In the genomic region with DNA sequence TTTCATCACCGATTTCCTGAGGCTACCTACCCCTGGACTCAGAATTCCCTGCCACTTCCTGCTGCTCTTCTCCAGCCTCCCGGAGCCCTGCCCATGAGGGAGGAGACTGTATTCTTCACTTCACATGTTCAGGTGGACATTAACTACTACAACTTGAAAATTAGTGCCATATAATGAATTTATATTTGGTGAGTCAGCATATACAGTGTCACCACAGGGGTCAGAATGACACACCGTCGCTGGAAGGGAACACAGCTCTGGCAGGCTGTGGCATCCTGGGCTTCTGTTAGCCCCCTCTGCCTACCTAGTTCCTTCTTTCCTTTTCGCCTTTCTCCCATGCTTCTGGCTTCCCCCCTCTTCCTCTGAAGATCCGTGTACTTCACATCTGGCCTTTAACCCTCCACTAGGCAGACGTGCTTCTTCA, we compare ENCODE assay signal across 12 mouse cellular contexts. TPM values are rescaled to one million over a fixed set of nuclear protein-coding genes. Genes with fewer than 3 reads are reported as not detected.
A peak's percentile ranks its signal among the peaks of the same experiment; 100 is the strongest.
DNase-seq lines count a peak whose midpoint lies in the region; ATAC-seq and TF ChIP-seq lines count a peak whose summit lies in the region.
"Had no signal": no experiment of that assay in that cellular context is flagged by ENCODE, and none has a peak within 500 bp of the region (broad histone marks: within the 10 kb centered on the region; RNA-seq: fewer than 3 reads in every experiment).

No protein-coding gene starts in this region.

- TF ChIP-seq CTCF in heart, adult 2 months (IDR thresholded peaks at IDR 0.05), result no peak
- TF ChIP-seq CTCF in liver, adult 2 months (IDR thresholded peaks at IDR 0.05; ENCODE audit: low read depth, low read length), result no peak
- no peak for TF ChIP-seq CTCF in small intestine, adult 2 months (IDR thresholded peaks at IDR 0.05; ENCODE audit: extremely low read depth, insufficient read length, insufficient replicate concordance, low read depth, low read length)

- peaks cover 5% of the 10 kb centered on the region; the same call in 1 of the 2 replicates for H3K36me3 ChIP-seq in heart, adult 2 months (ENCODE audit: control insufficient read depth, insufficient read depth, low read length)
- H3K36me3 ChIP-seq in liver, adult 2 months (ENCODE audit: control insufficient read depth, insufficient read depth, low read length), result no peaks in the 10 kb centered on the region
- no peaks in the 10 kb centered on the region for H3K36me3 ChIP-seq in liver, embryonic 12.5 days
- no peaks in the 10 kb centered on the region for H3K36me3 ChIP-seq in small intestine, adult 2 months (ENCODE audit: control insufficient read depth, insufficient read depth, low read length)
- no peaks in the 10 kb centered on the region for H3K36me3 ChIP-seq in limb, embryonic 10.5 days
- H3K36me3 ChIP-seq: limb, embryonic 12.5 days had no signal

- peak overlapping the region; percentile 37 for H3K4me3 ChIP-seq in heart, adult 2 months
- peak overlapping the region; percentile 54 for H3K4me3 ChIP-seq in liver, adult 2 months (ENCODE audit: insufficient read depth, low read depth, low read length)
- no peak overlapping the region for H3K4me3 ChIP-seq in liver, embryonic 12.5 days
- H3K4me3 ChIP-seq in small intestine, adult 2 months (ENCODE audit: low read depth, low read length), result peak overlapping the region; percentile 46
- no peak overlapping the region for H3K4me3 ChIP-seq in limb, embryonic 10.5 days
- H3K4me3 ChIP-seq: limb, embryonic 12.5 days had no signal

- H3K9ac ChIP-seq in heart, adult 2 months (ENCODE audit: low read depth, low read length), result peak overlapping the region; percentile 64
- peak overlapping the region; percentile 79 for H3K9ac ChIP-seq in liver, adult 2 months (ENCODE audit: low read depth, low read length)
- no peak overlapping the region for H3K9ac ChIP-seq in liver, embryonic 12.5 days
- H3K9ac ChIP-seq: hindbrain, embryonic 14.5 days; limb, embryonic 12.5 days had no signal

- H3K4me2 ChIP-seq in liver, embryonic 12.5 days, result no peak overlapping the region
- H3K4me2 ChIP-seq: hindbrain, embryonic 14.5 days; limb, embryonic 12.5 days had no signal

- no peak for TF ChIP-seq EP300 in heart, adult 2 months (IDR thresholded peaks at IDR 0.05; ENCODE audit: insufficient read depth, low read depth, low read length)

- ATAC-seq in liver, embryonic 12.5 days, result no peak
- peak; percentile 40; the same call in 1 of the 2 replicates for ATAC-seq in erythroblast, adult 5-6 weeks (replicated peaks; ENCODE audit: low FRiP score, poor library complexity, severe bottlenecking)

- DNase-seq in heart, adult 2 months, result peak in 1 of 2 experiments; percentile 20
- DNase-seq in heart, postnatal 4 days, result no peak
- DNase-seq in liver, adult 2 months (ENCODE audit: extremely low read depth, low read depth, low spot score), result no peak
- DNase-seq in limb, embryonic 10.5 days (ENCODE audit: low spot score), result no peak
- DNase-seq in frontal cortex, postnatal 36 days (ENCODE audit: low spot score in 2 of 2), result no peak
- DNase-seq: gastrocnemius, postnatal 10 days had no signal

- peaks cover 28% of the 10 kb centered on the region for H3K4me1 ChIP-seq in heart, adult 2 months (ENCODE audit: control insufficient read depth, insufficient read depth, low read length)
- H3K4me1 ChIP-seq in liver, adult 2 months (ENCODE audit: control insufficient read depth, insufficient read depth, low read length), result peaks cover 19% of the 10 kb centered on the region
- peaks cover 16% of the 10 kb centered on the region for H3K4me1 ChIP-seq in liver, embryonic 12.5 days
- H3K4me1 ChIP-seq in small intestine, adult 2 months (ENCODE audit: control insufficient read depth, insufficient read depth, insufficient read length, low read length), result peaks cover 19% of the 10 kb centered on the region; the same call in 1 of the 2 replicates
- peaks cover 16% of the 10 kb centered on the region for H3K4me1 ChIP-seq in limb, embryonic 10.5 days

- peak overlapping the region; percentile 86 for H3K27ac ChIP-seq in heart, adult 2 months
- peak overlapping the region; percentile 98 for H3K27ac ChIP-seq in liver, adult 2 months (replicated peaks; ENCODE audit: insufficient read depth, low read depth, low read length)
- H3K27ac ChIP-seq in liver, embryonic 12.5 days, result no peak overlapping the region
- peak overlapping the region; percentile 98 for H3K27ac ChIP-seq in small intestine, adult 2 months (ENCODE audit: insufficient read depth, low read depth, low read length)
- no peak overlapping the region for H3K27ac ChIP-seq in limb, embryonic 10.5 days
- H3K27ac ChIP-seq: hindbrain, embryonic 14.5 days; limb, embryonic 12.5 days had no signal

- no peaks in the 10 kb centered on the region for H3K9me3 ChIP-seq in liver, embryonic 12.5 days (replicated peaks)
- no peaks in the 10 kb centered on the region for H3K9me3 ChIP-seq in limb, embryonic 10.5 days (replicated peaks)
- H3K9me3 ChIP-seq: limb, embryonic 12.5 days; megakaryocyte, embryonic 14.5 days had no signal

- WGBS in heart, adult 2 months, result 30% methylated on average over 7 of the region's 7 CpGs
- WGBS in liver, adult 2 months, result 6% methylated on average over 7 of the region's 7 CpGs
- 44% methylated on average over 7 of the region's 7 CpGs for WGBS in liver, embryonic 12.5 days (ENCODE audit: insufficient replicate concordance)
- WGBS in small intestine, adult 2 months, result 17% methylated on average over 7 of the region's 7 CpGs
- WGBS in limb, embryonic 10.5 days, result 77% methylated on average over 7 of the region's 7 CpGs

- H3K79me2 ChIP-seq in heart, adult 2 months (replicated peaks; ENCODE audit: control insufficient read depth, insufficient read depth, low read length), result no peaks in the 10 kb centered on the region
- H3K79me2 ChIP-seq in liver, adult 2 months (ENCODE audit: control insufficient read depth, insufficient read depth, low read length), result peaks cover 9% of the 10 kb centered on the region; the same call in 1 of the 2 replicates

- intact Hi-C loops in heart, adult 2 months (cut with DNase I), result loop anchor here (1.0 kb wide), 1 partner anchor 18 kb away; no protein-coding TSS in a partner anchor

- TF ChIP-seq POLR2A in heart, adult 2 months (IDR thresholded peaks at IDR 0.05; ENCODE audit: insufficient read depth, low read depth, low read length), result no peak
- no peak for TF ChIP-seq POLR2A in liver, adult 2 months (IDR thresholded peaks at IDR 0.05; ENCODE audit: extremely low read depth, insufficient read depth, low read length)
- 0 out of 2 replicates have a peak, but pooled peaks have one; percentile 60 for TF ChIP-seq POLR2A in small intestine, adult 2 months (IDR thresholded peaks at IDR 0.05; ENCODE audit: low read depth, low read length)

- H3K27me3 ChIP-seq in heart, adult 2 months (ENCODE audit: control insufficient read depth, insufficient read depth, low read length), result no peaks in the 10 kb centered on the region
- no peaks in the 10 kb centered on the region for H3K27me3 ChIP-seq in liver, adult 2 months (ENCODE audit: control insufficient read depth, insufficient read depth, low read length)
- H3K27me3 ChIP-seq in liver, embryonic 12.5 days (replicated peaks), result no peaks in the 10 kb centered on the region
- no peaks in the 10 kb centered on the region for H3K27me3 ChIP-seq in small intestine, adult 2 months (ENCODE audit: control insufficient read depth, insufficient read depth, low read length)
- H3K27me3 ChIP-seq in limb, embryonic 10.5 days (ENCODE audit: low read depth, poor library complexity, severe bottlenecking), result no peaks in the 10 kb centered on the region
- H3K27me3 ChIP-seq: limb, embryonic 12.5 days had no signal

RNA-seq across cellular contexts. Expression of a gene that starts 50.5 kb away (rescaled TPM):
- total RNA-seq in heart, adult 2 months (2021), result 10 to 100 TPM; 22.5 to 25.4 TPM
- polyA plus RNA-seq in heart, adult 2 months (2012; rRNA removed), result 8.3 and 13.9 TPM in 2 replicates
- 10 to 100 TPM; 21.7 to 22.0 TPM for total RNA-seq in heart, postnatal 4 days (2021)
- 15.4 and 16.4 TPM in 2 replicates for total RNA-seq in liver, adult 2 months (2014; rRNA removed)
- polyA plus RNA-seq in liver, adult 2 months (2012; rRNA removed), result 12.2 and 12.8 TPM in 2 replicates
- 25.5 and 25.9 TPM in 2 replicates for polyA plus RNA-seq in liver, embryonic 12.5 days (2016; fragmentation: Nextera tagmentation; extraction: Ambion mirVana)
- 15.7 and 27.9 TPM in 2 replicates for total RNA-seq in erythroblast, adult 5-6 weeks (2015; ENCODE audit: low replicate concordance)
- 12.5 and 24.1 TPM in 2 replicates for total RNA-seq in erythroblast, adult 5-6 weeks (2017; ENCODE audit: low replicate concordance)
- 11.2 and 30.2 TPM in 2 replicates for polyA plus RNA-seq in small intestine, adult 2 months (2012; rRNA removed)
- polyA plus RNA-seq in limb, embryonic 10.5 days (2016; fragmentation: Nextera tagmentation; extraction: Ambion mirVana), result 28.9 and 37.5 TPM in 2 replicates

Comparison
In these comparisons a context has a peak if more than half of its experiments do, and no peak if none do; other contexts are left out.
1. H3K27ac ChIP-seq: peak in heart, adult 2 months (single experiment), liver, adult 2 months (single experiment) and small intestine, adult 2 months (single experiment); none in liver, embryonic 12.5 days (single experiment) and limb, embryonic 10.5 days (single experiment).
2. H3K4me3 ChIP-seq: peak in heart, adult 2 months (single experiment), liver, adult 2 months (single experiment) and small intestine, adult 2 months (single experiment); none in liver, embryonic 12.5 days (single experiment) and limb, embryonic 10.5 days (single experiment).